8 mouse cellular contexts compared by ENCODE assay signal in genomic region chr1:39762025-39762370, GRCm38 (mm10). TPM values are rescaled to one million over a fixed set of nuclear protein-coding genes. Genes with fewer than 3 reads are reported as not detected.
DNase-seq lines count a peak whose midpoint lies in the region; ATAC-seq lines count a peak whose summit lies in the region.

No protein-coding gene starts in this region.

- H3K4me1 ChIP-seq in embryonic facial prominence, embryonic 10.5 days, result peaks cover 36% of the 10 kb centered on the region

- intact Hi-C loops in left cerebral cortex, postnatal 25 days (cut with DNase I), result loop anchor here (5.0 kb wide), 3 partner anchors 75 to 220 kb away; no protein-coding TSS in a partner anchor

- H3K27ac ChIP-seq in embryonic facial prominence, embryonic 10.5 days (replicated peaks), result peak overlapping the region; percentile 63; the same call in 1 of the 2 replicates

- peak; percentile 86 for ATAC-seq in megakaryocyte progenitor cell, adult 5-6 weeks (replicated peaks; ENCODE audit: poor library complexity)
- ATAC-seq in erythroblast, adult 5-6 weeks (replicated peaks; ENCODE audit: low FRiP score, poor library complexity, severe bottlenecking), result no peak

- WGBS in embryonic facial prominence, embryonic 10.5 days, result 4% methylated on average over 10 of the region's 10 CpGs

- peak; percentile 63 to 66 for DNase-seq in adrenal gland, adult 18-20 months (ENCODE audit: low spot score in 2 of 2)
- peak; percentile 69 for DNase-seq in embryonic facial prominence, embryonic 10.5 days (ENCODE audit: low spot score)
- DNase-seq in heart, adult 11 months, result peak; percentile 99
- peak; percentile 88 for DNase-seq in kidney, adult 11 months
- DNase-seq in left cerebral cortex, postnatal 25 days (ENCODE audit: low spot score in 2 of 2), result peak; percentile 72 to 95
- DNase-seq in right cerebral cortex, postnatal 4 days, result peak; percentile 55

- H3K4me3 ChIP-seq in embryonic facial prominence, embryonic 10.5 days, result peak overlapping the region; percentile 40

- H3K27me3 ChIP-seq in embryonic facial prominence, embryonic 10.5 days (replicated peaks; ENCODE audit: low read depth, poor library complexity, severe bottlenecking), result no peaks in the 10 kb centered on the region; the same call in 1 of the 2 replicates

- H3K9me3 ChIP-seq in embryonic facial prominence, embryonic 10.5 days, result no peaks in the 10 kb centered on the region

- no peaks in the 10 kb centered on the region for H3K36me3 ChIP-seq in embryonic facial prominence, embryonic 10.5 days (replicated peaks)

RNA-seq across cellular contexts. Expression of gene Rfx8, which starts 41.2 kb away (rescaled TPM):
- not detected for total RNA-seq in adrenal gland, adult 18-20 months (2021)
- polyA plus RNA-seq in embryonic facial prominence, embryonic 10.5 days (2016; fragmentation: Nextera tagmentation; extraction: Ambion mirVana), result 0.43 and 0.56 TPM in 2 replicates
- under 1 TPM in 1 of 2 experiments, not detected in 1; 0.16 TPM for total RNA-seq in left cerebral cortex, postnatal 25 days (2021)
- total RNA-seq in megakaryocyte progenitor cell, adult 5-6 weeks (2015), result 0.10 and 0.59 TPM in 2 replicates
- 0.34 and 0.62 TPM in 2 replicates for total RNA-seq in megakaryocyte progenitor cell, adult 5-6 weeks (2017)
- total RNA-seq in erythroblast, adult 5-6 weeks (2015; ENCODE audit: low replicate concordance), result not detected in 2 replicates
- not detected in 2 replicates for total RNA-seq in erythroblast, adult 5-6 weeks (2017; ENCODE audit: low replicate concordance)

RNA-seq across cellular contexts. Expression of gene Gm3646, which starts 43.1 kb away (rescaled TPM):
- not detected for total RNA-seq in adrenal gland, adult 18-20 months (2021)
- polyA plus RNA-seq in embryonic facial prominence, embryonic 10.5 days (2016; fragmentation: Nextera tagmentation; extraction: Ambion mirVana), result not detected in 2 replicates
- total RNA-seq in left cerebral cortex, postnatal 25 days (2021), result not detected
- total RNA-seq in megakaryocyte progenitor cell, adult 5-6 weeks (2015), result not detected in 2 replicates
- not detected in 2 replicates for total RNA-seq in megakaryocyte progenitor cell, adult 5-6 weeks (2017)
- not detected in 2 replicates for total RNA-seq in erythroblast, adult 5-6 weeks (2015; ENCODE audit: low replicate concordance)
- total RNA-seq in erythroblast, adult 5-6 weeks (2017; ENCODE audit: low replicate concordance), result not detected in 2 replicates
